Mouse (Mus musculus): Measurements from ENCODE around the gene Zfp672. TPM values are rescaled to one million over a fixed set of nuclear protein-coding genes. Genes with fewer than 3 reads are reported as not detected.

Gene Zfp672
- 10 to 100 TPM; 16.7 to 17.2 TPM for total RNA-seq (2023)

GRCm38 (mm10) chr11:58330276-58331148 lies at the start of gene Zfp672, which contains the start of gene Sh3bp5l:
TSS of gene Zfp672 (minus strand) at chr11:58330339.
TSS of gene Sh3bp5l (plus strand) at chr11:58330724.

GRCm38 (mm10) chr11:58378763-58379278 lies 48.7 kb upstream of the Zfp672 start, which contains the start of gene Lypd8:
TSS of gene Lypd8 (plus strand) at chr11:58379043.

GRCm38 (mm10) chr11:58306860-58307308 lies 23.3 kb downstream of the Zfp672 start, which contains the start of gene Zfp692:
TSS of gene Zfp692 (plus strand) at chr11:58307069.

GRCm38 (mm10) chr11:58274572-58274971 lies 55.6 kb downstream of the Zfp672 start, which contains the start of gene 4930438A08Rik:
TSS of gene 4930438A08Rik (plus strand) at chr11:58274799.

Other genes with a start within 250 kb of the Zfp672 start
- not detected for gene Gm12248, start 237.2 kb downstream of the Zfp672 start, total RNA-seq (2023)
- gene Cnot8, start 226.2 kb downstream of the Zfp672 start, total RNA-seq (2023) = 10 to 100 TPM; 57.2 to 59.1 TPM
- gene Gemin5, start 161.8 kb downstream of the Zfp672 start, total RNA-seq (2023) = 10 to 100 TPM in 1 of 2 experiments, 1 to 10 TPM in 1; 9.2 to 11.2 TPM
- gene Mrpl22, start 158.7 kb downstream of the Zfp672 start, total RNA-seq (2023) = 10 to 100 TPM; 22.9 to 24.6 TPM
- 10 to 100 TPM; 20.8 to 21.2 TPM for gene Igtp, start 130.8 kb downstream of the Zfp672 start, total RNA-seq (2023)
- gene Irgm2, start 130.7 kb downstream of the Zfp672 start, total RNA-seq (2023) = 10 to 100 TPM; 17.7 to 23.9 TPM
- gene 4930438A08Rik, start 55.5 kb downstream of the Zfp672 start, total RNA-seq (2023) = not detected
- 10 to 100 TPM; 15.4 to 16.2 TPM for gene Zfp692, start 23.3 kb downstream of the Zfp672 start, total RNA-seq (2023)
- gene Sh3bp5l, start 385 bp upstream of the Zfp672 start, total RNA-seq (2023) = 10 to 100 TPM; 18.2 to 26.0 TPM
- gene Lypd8, start 48.7 kb upstream of the Zfp672 start, total RNA-seq (2023) = not detected
- not detected for gene 1810065E05Rik, start 90.8 kb upstream of the Zfp672 start, total RNA-seq (2023)
- gene Gm12253, start 102.2 kb upstream of the Zfp672 start, total RNA-seq (2023) = not detected
- not detected for gene Lypd9, start 122.6 kb upstream of the Zfp672 start, total RNA-seq (2023)
- gene Olfr30, start 131.9 kb upstream of the Zfp672 start, total RNA-seq (2023) = not detected
- gene Olfr332, start 162.2 kb upstream of the Zfp672 start, total RNA-seq (2023) = not detected
- not detected for gene Olfr331, start 172.2 kb upstream of the Zfp672 start, total RNA-seq (2023)
- not detected for gene Olfr330, start 204.5 kb upstream of the Zfp672 start, total RNA-seq (2023)
- gene Olfr329-ps, start 216.1 kb upstream of the Zfp672 start, total RNA-seq (2023) = not detected
- under 1 TPM in 1 of 2 experiments, not detected in 1; 0.39 TPM for gene Olfr328, start 225.3 kb upstream of the Zfp672 start, total RNA-seq (2023)
- not detected for gene Olfr224, start 240.2 kb upstream of the Zfp672 start, total RNA-seq (2023)
- gene Olfr325, start 247.4 kb upstream of the Zfp672 start, total RNA-seq (2023) = not detected

Data from monocyte, adult 59 days (primary cell).